Mouse (Mus musculus) erythroblast, embryonic 14.5 days (primary cell): ENCODE measurements around the gene Obscn. TPM values are rescaled to one million over a fixed set of nuclear protein-coding genes. Genes with fewer than 3 reads are reported as not detected.

Source experiments
- H3K27me3 ChIP-seq: 2 replicates; pipeline ENCODE4 v1.6.1; 2012; ENCODE audit warnings: inconsistent platforms; ENCODE audit not compliant: control insufficient read depth
- H3K36me3 ChIP-seq: 2 replicates; pipeline ENCODE4 v1.6.1; 2012; ENCODE audit warnings: mild to moderate bottlenecking, inconsistent platforms; ENCODE audit not compliant: control insufficient read depth
- H3K4me1 ChIP-seq: 2 replicates; pipeline ENCODE4 v1.6.1; 2012; ENCODE audit warnings: inconsistent platforms; ENCODE audit not compliant: control insufficient read depth
- H3K4me3 ChIP-seq: replicated peaks from 2 replicates; pipeline ENCODE3; 2012; ENCODE audit warnings: moderate library complexity, mild to moderate bottlenecking, inconsistent platforms
- H3K9me3 ChIP-seq: 2 replicates; pipeline ENCODE4 v1.6.1; 2012; ENCODE audit warnings: low read length, inconsistent platforms, mixed read lengths; ENCODE audit not compliant: control insufficient read depth
- GATA1 ChIP-seq: IDR thresholded peaks from 2 replicates; pipeline ENCODE4 v1.6.1; 2012; ENCODE audit warnings: low read length, inconsistent platforms, mixed read lengths
- TAL1 ChIP-seq: IDR thresholded peaks from 3 replicates; pipeline ENCODE4 v1.6.1; 2012; ENCODE audit warnings: low read length, inconsistent platforms, mixed read lengths
- polyA plus RNA-seq: library from polyadenylated mRNA; stranded (reverse); fragments of >175 nt; gene quantifications from 2 replicates; pipeline ENCODE4 v1.2.3, GENCODE M21; 2012

Gene Obscn
- polyA plus RNA-seq, 1 experiment: 0.01 TPM

DNA sequence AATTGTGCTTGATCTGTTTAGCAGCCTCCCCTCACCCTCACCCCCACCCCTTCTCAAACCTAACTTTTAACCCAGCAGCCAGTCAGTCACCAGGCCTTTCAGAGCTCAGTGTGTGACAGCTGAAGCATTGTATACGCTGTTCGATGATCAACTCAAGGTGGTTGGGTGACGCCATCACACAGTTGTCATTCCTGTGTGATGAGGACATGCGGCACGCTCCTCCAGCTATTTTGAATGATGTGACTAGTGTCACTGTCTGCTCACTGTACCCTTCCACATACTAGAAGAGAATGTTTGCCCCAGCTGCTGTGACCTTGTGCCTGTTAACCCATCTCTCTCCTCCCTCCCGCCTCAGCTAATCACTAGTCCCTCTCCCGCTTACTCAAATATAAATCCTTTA, 18.0 kb upstream of the Obscn start:
- peaks cover 12% of the 10 kb centered on the region for H3K4me1 ChIP-seq
- H3K36me3 ChIP-seq: peaks cover 48% of the 10 kb centered on the region
- TF ChIP-seq GATA1 (no peak), TAL1 (no peak)
- H3K9me3 ChIP-seq: no peaks in the 10 kb centered on the region
- H3K4me3 ChIP-seq: no peak overlapping the region
- H3K27me3 ChIP-seq: no peaks in the 10 kb centered on the region; the same call in 1 of the 2 replicates

DNA sequence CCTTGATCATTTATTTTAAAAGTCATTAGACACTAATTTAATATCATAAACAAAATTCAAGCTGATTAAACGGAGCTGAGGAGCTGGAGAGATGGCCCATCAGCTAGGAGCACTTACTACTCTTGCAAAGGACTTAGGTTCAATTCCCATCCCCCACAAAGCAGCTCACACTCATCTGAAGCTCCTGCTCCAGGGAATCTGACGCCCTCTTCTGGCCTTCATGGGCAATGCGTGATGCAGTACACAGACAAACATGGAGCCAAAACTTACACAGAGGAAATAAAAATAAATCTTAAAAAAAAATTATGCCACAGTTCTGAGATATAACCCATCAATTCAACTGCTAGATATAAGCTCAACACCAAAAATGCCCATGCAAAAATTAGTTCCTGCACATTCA, 15.5 kb upstream of the Obscn start:
- Histone ChIP-seq H3K4me1 (peaks cover 12% of the 10 kb centered on the region), H3K4me3 (no peak overlapping the region), H3K36me3 (peaks cover 23% of the 10 kb centered on the region), H3K27me3 (peaks cover 4% of the 10 kb centered on the region), H3K9me3 (no peaks in the 10 kb centered on the region)
- no peak for TF ChIP-seq GATA1
- TF ChIP-seq TAL1: no peak

DNA sequence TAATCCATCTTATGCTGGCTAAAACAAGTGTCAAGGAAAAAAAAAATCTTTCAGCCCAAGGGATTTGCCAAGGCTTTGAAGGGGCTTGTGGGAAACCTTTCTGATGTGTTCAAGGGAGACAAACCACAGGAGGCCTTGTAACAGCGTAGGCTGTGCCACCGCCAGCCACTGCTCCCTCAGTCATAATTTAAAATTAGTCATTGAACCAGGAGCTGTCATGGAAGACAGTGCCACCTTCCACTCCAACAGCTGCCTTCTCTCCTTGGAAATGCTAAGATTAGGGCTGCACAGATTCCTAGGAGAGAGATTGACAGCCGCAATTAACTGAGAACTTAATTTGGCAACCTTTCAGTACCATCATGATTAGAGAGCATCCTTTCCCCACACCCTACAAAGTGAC, 13.1 kb upstream of the Obscn start:
- no peak for TF ChIP-seq GATA1
- TF ChIP-seq TAL1: no peak
- Histone ChIP-seq H3K4me1 (peaks cover 2% of the 10 kb centered on the region), H3K9me3 (no peaks in the 10 kb centered on the region)

DNA sequence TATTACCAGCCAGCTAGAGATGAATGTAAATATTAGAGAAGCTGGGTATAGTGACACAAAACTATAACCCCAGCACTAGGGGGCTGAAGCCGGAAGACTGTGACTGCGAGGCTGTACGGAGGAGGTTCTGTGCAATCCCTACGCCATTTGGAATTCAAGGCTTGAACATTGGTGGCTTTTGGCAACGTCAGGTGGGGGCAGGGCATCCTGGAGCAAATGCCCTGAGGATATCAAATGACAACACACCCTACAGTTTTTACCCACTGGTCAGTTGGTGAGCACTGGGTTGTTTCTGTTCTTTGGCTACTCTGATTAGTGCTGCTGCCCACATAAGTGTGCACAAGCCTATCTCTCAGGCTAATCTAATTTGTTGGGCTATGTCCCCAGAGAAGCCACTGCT, 6.8 kb upstream of the Obscn start:
- peaks cover 26% of the 10 kb centered on the region for H3K27me3 ChIP-seq
- no peaks in the 10 kb centered on the region; the same call in 1 of the 2 replicates for H3K4me1 ChIP-seq
- no peaks in the 10 kb centered on the region for H3K36me3 ChIP-seq
- TF ChIP-seq GATA1 (no peak), TAL1 (no peak)
- H3K9me3 ChIP-seq: no peaks in the 10 kb centered on the region
- no peak overlapping the region for H3K4me3 ChIP-seq

More for the DNA sequence above, 13.1 kb upstream of the Obscn start:
- H3K4me3 ChIP-seq: no peak overlapping the region
- peaks cover 9% of the 10 kb centered on the region for H3K27me3 ChIP-seq
- peaks cover 1% of the 10 kb centered on the region; the same call in 1 of the 2 replicates for H3K36me3 ChIP-seq

DNA sequence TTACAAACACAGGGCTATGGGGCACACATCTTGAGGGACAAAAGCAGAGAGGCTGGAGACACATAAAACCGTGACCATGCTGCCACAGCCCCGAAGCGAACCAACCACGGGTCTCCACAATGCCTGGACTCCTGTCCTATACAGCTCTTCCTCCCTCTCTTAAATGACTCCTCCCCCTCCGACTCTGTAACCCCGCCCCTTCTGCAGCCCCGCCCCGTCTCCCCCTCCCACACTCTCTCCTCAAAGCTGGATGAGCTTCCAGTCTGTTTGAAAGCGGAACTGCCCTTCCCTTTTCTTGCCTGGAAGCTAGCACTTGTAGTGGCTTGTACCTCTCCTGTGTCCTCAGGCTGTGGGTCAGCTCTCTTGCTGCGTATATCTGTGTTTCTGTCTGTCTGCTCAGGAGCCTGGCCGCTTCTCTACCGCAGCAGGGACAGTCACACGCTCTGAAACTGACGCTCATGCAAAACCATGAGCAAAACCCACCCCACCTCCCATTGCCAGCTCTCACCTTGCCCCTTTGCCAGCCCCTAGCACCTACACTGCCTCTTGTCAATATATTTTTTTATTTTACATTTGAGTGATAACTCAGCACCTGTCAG, 5.7 kb upstream of the Obscn start:
- Histone ChIP-seq H3K27me3 (peaks cover 32% of the 10 kb centered on the region), H3K9me3 (no peaks in the 10 kb centered on the region), H3K4me3 (no peak overlapping the region), H3K4me1 (no peaks in the 10 kb centered on the region; the same call in 1 of the 2 replicates), H3K36me3 (no peaks in the 10 kb centered on the region)
- TF ChIP-seq GATA1: no peak
- TF ChIP-seq TAL1: no peak

DNA sequence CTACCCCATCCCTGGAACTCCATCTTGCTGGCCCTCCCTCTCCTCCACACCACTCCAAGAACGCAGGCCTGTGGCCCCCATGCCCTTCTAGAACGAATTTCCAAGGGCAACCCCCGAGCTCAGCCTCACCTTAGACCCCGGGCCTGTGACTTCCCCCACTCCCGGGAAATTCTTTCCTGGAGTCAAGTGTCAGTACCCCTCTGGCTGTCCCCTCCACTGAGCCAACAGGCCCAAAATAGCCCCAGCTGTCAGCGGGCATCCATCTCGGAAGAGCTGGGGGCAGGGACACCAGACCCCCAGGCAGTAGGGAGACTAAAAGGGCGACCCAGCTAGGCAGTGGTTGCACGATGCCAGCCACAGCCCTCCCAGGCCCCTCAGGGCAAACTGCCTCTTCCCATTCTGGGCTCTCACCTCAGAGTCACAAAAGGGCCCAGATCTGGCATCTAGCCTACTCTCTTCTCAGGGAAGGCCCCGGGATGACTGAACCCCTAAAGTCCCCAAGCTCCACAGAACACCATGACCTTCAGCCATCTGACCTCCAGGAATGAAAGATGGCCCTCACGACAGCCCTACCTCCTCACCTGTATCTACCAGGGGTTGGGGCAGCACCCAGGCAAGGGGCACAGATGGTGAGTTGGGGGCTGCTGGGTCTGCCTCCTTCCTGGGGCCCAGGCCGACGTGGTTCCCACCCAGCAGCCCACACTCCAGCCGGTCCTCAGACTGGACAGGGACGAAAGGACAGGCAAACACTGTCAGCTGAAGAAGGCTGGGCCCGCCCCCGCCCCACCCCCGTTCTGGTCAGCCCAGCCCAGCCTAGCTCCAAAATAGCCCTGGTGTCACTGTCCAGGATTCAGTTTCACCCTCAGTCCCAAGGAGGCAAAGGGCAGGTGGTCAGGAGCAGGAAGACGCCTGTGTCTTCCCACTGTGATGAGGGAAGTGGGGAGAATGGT, 2.6 kb upstream of the Obscn start:
- Histone ChIP-seq H3K27me3 (peaks cover 56% of the 10 kb centered on the region), H3K9me3 (no peaks in the 10 kb centered on the region), H3K4me1 (no peaks in the 10 kb centered on the region; the same call in 1 of the 2 replicates), H3K4me3 (no peak overlapping the region), H3K36me3 (no peaks in the 10 kb centered on the region)
- TF ChIP-seq TAL1 (no peak), GATA1 (no peak)

DNA sequence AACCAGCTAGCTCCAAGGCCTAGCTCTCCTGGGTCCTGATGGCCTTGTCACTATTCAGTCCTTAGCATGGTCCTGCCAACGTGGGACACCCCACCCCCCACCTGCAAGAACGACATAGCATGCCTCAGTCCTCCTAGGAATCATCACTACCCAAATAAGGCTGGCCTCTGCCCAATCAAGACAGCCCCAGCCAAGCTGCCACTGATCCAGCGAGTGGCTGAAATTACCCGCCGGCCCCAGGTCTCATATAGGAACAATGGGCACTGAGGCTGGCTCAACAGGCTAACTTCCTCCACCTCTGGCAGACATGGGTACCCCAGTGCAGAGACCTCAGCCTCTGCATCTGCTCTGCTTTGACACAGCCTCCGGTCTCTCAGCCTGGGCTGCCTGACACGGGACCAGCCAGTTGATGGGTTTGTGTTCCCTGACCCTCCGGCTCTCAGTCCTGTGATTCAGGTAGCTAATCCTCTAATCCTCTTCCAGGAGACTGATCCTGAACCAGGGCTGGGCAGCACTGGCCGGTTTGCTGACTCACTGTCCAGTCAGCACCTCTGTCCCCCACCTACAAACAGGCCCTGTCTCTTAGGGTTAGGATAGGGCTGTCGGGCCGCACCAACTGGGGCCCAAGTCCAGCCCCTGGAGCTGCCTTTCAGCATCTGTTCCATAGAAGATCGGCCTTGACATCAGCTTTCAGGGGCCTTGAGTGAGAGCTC, 948 bp upstream of the Obscn start:
- Histone ChIP-seq H3K9me3 (no peaks in the 10 kb centered on the region), H3K36me3 (no peaks in the 10 kb centered on the region), H3K4me3 (no peak overlapping the region), H3K4me1 (no peaks in the 10 kb centered on the region; the same call in 1 of the 2 replicates), H3K27me3 (peaks cover 64% of the 10 kb centered on the region)
- no peak for TF ChIP-seq TAL1
- no peak for TF ChIP-seq GATA1

DNA sequence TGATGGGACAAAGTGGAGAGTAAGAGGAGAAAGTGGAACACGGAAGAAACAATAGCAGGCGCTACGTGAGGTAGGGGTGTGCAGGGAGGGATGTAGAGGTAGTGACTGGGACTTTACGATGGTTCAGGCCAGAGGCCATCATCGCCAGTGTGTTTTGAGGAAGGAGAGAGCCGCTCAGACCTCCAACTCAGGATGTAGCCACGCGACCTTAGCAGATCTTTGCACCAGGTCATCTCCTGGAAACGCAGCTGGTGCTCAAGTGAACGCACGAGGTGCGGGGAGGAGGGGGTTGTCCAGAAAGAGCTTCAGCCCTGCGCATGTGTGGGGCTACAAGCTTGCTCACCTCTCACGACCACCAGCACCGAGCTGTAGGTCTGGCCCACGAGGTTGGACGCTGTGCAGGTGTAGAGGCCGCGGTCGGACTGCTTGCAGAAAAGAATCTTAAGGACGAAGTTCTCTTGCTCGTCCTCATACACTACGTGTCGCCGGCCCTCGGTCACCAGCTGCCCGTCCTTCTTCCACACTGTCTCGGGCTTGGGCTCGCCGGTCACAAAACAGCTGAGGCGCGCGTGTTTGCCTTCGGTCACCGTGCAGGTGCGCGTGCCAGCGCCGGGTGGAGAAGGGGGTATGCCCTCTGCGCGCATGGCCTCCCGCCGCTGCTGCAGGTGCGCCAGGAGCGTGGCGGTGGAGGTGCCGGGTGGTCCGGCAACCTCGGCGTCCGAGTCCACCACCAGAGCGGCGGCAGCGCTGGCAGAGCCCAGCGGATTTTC, 966 bp downstream of the Obscn start:
- H3K4me1 ChIP-seq: no peaks in the 10 kb centered on the region
- no peak for TF ChIP-seq TAL1
- TF ChIP-seq GATA1: no peak
- H3K4me3 ChIP-seq: no peak overlapping the region
- no peaks in the 10 kb centered on the region for H3K36me3 ChIP-seq
- H3K27me3 ChIP-seq: peaks cover 64% of the 10 kb centered on the region
- no peaks in the 10 kb centered on the region for H3K9me3 ChIP-seq
